Mouse (Mus musculus): ENCODE measurements around the gene Msl1.
A peak's percentile ranks its signal among the peaks of the same experiment; 100 is the strongest.

Msl1 gene

GRCm38 (mm10) chr11:98777888-98778287 is 17.4 kb upstream of the Msl1 start:
- DNase-seq: no peak

- no peak for DNase-seq
Measured at GRCm38 (mm10) chr11:98781851-98782512, 13.3 kb upstream of the Msl1 start.

GRCm38 (mm10) chr11:98782651-98783235 is 12.6 kb upstream of the Msl1 start:
- peak; percentile 33 for DNase-seq

GRCm38 (mm10) chr11:98783236-98783696 is 12.1 kb upstream of the Msl1 start:
- peak; percentile 82 for DNase-seq

GRCm38 (mm10) chr11:98784139-98784538 is 11.2 kb upstream of the Msl1 start:
- no peak for DNase-seq

- no peak for DNase-seq
Measured at GRCm38 (mm10) chr11:98785214-98785613, 10.1 kb upstream of the Msl1 start.

GRCm38 (mm10) chr11:98785772-98786281 is 9.5 kb upstream of the Msl1 start:
- DNase-seq: peak; percentile 82

GRCm38 (mm10) chr11:98786359-98787214 is 8.7 kb upstream of the Msl1 start:
- DNase-seq: peak; percentile 94

- no peak for DNase-seq
Measured at GRCm38 (mm10) chr11:98787229-98787628, 8.1 kb upstream of the Msl1 start.

- no peak for DNase-seq
Measured at GRCm38 (mm10) chr11:98787691-98788090, 7.6 kb upstream of the Msl1 start.

GRCm38 (mm10) chr11:98788139-98788538 is 7.2 kb upstream of the Msl1 start:
- DNase-seq: no peak

- peak; percentile 91 for DNase-seq
Measured at GRCm38 (mm10) chr11:98788550-98789218, 6.6 kb upstream of the Msl1 start.

GRCm38 (mm10) chr11:98789219-98789807 is 6.0 kb upstream of the Msl1 start:
- DNase-seq: no peak

- DNase-seq: no peak
Measured at GRCm38 (mm10) chr11:98789824-98790223, 5.5 kb upstream of the Msl1 start.

- no peak for DNase-seq
Measured at GRCm38 (mm10) chr11:98790631-98791205, 4.6 kb upstream of the Msl1 start.

GRCm38 (mm10) chr11:98791448-98791847 is 3.9 kb upstream of the Msl1 start:
- no peak for DNase-seq

GRCm38 (mm10) chr11:98792081-98792480 is 3.2 kb upstream of the Msl1 start:
- DNase-seq: no peak

- DNase-seq: no peak
Measured at GRCm38 (mm10) chr11:98794469-98795014, 774 bp upstream of the Msl1 start.

GRCm38 (mm10) chr11:98795714-98796514 is 598 bp downstream of the Msl1 start:
- DNase-seq: peak; percentile 59

- DNase-seq: peak; percentile 80
Measured at GRCm38 (mm10) chr11:98796515-98797216, 1.4 kb downstream of the Msl1 start.
